Mouse (Mus musculus) liver, embryonic 13.5 days (tissue): Measurements from ENCODE around the gene Edar. TPM values are rescaled to one million over a fixed set of nuclear protein-coding genes. Genes with fewer than 3 reads are reported as not detected.
"Not testable (repeated sequence)": the region's sequence is repeated elsewhere in the genome, so short reads cannot be mapped to it uniquely, and the experiment has no call there.

Experiments used
- ATAC-seq: fragments of 200-750 bp; cut with Nextera tagmentation; 2 replicates; pipeline ENCODE4 v1.8.0; 2017; ENCODE audit warnings: low read depth, mild to moderate bottlenecking, moderate number of reproducible peaks, moderate library complexity
- DNase-seq: peaks from one replicate; pipeline ENCODE4 v3.0.0; 2022
- H3K27ac ChIP-seq: fragments of 300-500 bp; sonication (generic); 2 replicates; pipeline ENCODE4 v1.5.1; 2015; ENCODE audit warnings: moderate library complexity, mild to moderate bottlenecking, inconsistent platforms
- H3K27me3 ChIP-seq: fragments of 300-500 bp; sonication (generic); 2 replicates; pipeline ENCODE4 v1.6.1; 2015; ENCODE audit warnings: mild to moderate bottlenecking, inconsistent platforms
- H3K36me3 ChIP-seq: fragments of 300-500 bp; sonication (generic); 2 replicates; pipeline ENCODE4 v1.6.1; 2015; ENCODE audit warnings: mild to moderate bottlenecking, inconsistent platforms
- H3K4me1 ChIP-seq: fragments of 300-500 bp; sonication (generic); replicated peaks from 2 replicates; pipeline ENCODE4 v1.6.1; 2015; ENCODE audit warnings: inconsistent platforms
- H3K4me2 ChIP-seq: fragments of 300-500 bp; sonication (generic); 2 replicates; pipeline ENCODE4 v1.6.1; 2015; ENCODE audit warnings: inconsistent platforms, mild to moderate bottlenecking, moderate library complexity
- H3K4me3 ChIP-seq: fragments of 300-500 bp; sonication (generic); replicated peaks from 2 replicates; pipeline ENCODE4 v1.5.1; 2015; ENCODE audit warnings: mild to moderate bottlenecking, inconsistent platforms
- H3K9ac ChIP-seq: fragments of 300-500 bp; sonication (generic); 2 replicates; pipeline ENCODE4 v1.6.1; 2015; ENCODE audit warnings: mild to moderate bottlenecking, inconsistent platforms
- H3K9me3 ChIP-seq: fragments of 300-500 bp; sonication (generic); replicated peaks from 2 replicates; pipeline ENCODE4 v1.6.1; 2016; ENCODE audit warnings: inconsistent platforms
- WGBS: fragments of 180-500 bp; shearing (Covaris S2); methylation state at CpG from one replicate; pipeline ENCODE4 v1.1.7; 2015; ENCODE audit not compliant: insufficient replicate concordance; 5-methylcytosine and 5-hydroxymethylcytosine counted together
- polyA plus RNA-seq: library from polyadenylated mRNA; unstranded; fragments of >200 nt; fragmentation: Nextera tagmentation; extraction: Ambion mirVana; gene quantifications from 2 replicates; pipeline ENCODE4 v1.2.1, GENCODE M21; 2015

The Edar gene
- polyA plus RNA-seq = not detected in 2 replicates

DNA sequence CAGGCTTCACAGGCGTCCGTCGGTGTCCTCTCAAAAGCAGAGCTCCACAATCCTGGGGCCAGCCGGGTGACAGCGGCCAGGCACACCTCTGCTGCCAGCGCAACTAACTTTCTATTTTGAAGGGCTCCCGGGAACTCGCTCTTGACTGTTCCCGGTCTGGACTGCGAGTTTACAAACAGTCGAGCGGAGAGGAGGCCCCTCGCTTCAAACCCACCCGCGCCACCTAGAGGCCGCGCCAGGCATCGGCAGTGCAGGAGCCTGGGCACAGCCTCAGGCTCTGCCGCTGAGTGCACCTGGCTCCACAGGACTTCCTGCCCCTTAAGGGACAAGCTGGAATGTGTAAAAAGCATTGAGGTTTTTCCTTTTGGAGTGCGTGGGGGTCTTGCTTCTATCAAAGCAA, at the start of gene Edar:
Gene Edar (minus strand): TSS at position 122 of the 400 bp plus-strand sequence.
- no peaks in the 10 kb centered on the region; the same call in 1 of the 2 replicates for H3K4me1 ChIP-seq
- peak within 1 kb of the TSS; percentile 53 for H3K4me2 ChIP-seq
- H3K27ac ChIP-seq = no peak within 1 kb of the TSS
- DNase-seq (peak; percentile 29), ATAC-seq (no peak)
- WGBS = 4% methylated on average over 20 of the region's 20 CpGs
- 0 out of 2 replicates have a peak, but pooled peaks cover 2% of the 10 kb centered on the region for H3K27me3 ChIP-seq
- H3K4me3 ChIP-seq = peak within 1 kb of the TSS; percentile 39
- no peaks in the 10 kb centered on the region for H3K36me3 ChIP-seq
- H3K9ac ChIP-seq = no peak within 1 kb of the TSS
- H3K9me3 ChIP-seq = no peaks in the 10 kb centered on the region

DNA sequence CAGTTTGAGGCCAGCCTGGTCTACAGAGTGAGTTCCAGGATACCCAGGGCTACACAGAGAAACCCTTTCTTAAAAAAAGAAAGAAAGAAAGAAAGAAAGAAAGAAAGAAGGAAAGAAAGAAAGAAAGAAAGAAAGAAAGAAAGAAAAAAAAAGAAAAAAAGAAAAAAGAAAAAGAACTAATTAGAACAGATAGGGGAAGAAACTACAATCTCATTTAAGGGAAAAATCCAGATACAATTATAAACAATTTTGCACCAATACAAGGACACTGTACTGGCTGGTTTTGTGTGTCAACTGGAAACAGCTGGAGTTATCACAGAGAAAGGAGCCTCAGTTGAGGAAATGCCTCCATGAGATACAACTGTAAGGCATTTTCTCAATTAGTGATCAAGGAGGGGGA, 42.7 kb upstream of the Edar start, which contains the start of gene Gm17542:
Gene Gm17542 (minus strand): TSS at position 101 of the 400 bp plus-strand sequence.
- not testable (repeated sequence) for DNase-seq, H3K27ac ChIP-seq, H3K4me1 ChIP-seq, H3K4me2 ChIP-seq, ATAC-seq, H3K36me3 ChIP-seq, H3K9me3 ChIP-seq, H3K4me3 ChIP-seq, H3K27me3 ChIP-seq, H3K9ac ChIP-seq

DNA sequence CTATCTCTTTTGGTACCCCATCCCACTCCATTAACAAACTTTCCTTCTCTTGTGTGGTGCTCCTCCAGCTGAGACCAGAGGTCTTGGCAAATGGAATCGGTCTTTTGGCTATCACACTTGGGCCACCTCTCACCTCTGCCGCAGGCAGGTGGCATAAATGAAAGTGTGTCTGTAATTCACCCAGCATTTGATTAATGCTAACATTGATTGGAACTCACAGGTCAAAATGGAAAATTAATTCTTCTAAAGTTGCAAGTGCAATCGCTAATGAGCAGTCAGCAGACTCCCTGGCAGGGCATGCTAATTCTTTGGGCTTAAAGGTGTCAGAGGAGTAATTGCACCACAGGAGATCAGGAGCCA, 39.3 kb upstream of the Edar start:
- H3K36me3 ChIP-seq = no peaks in the 10 kb centered on the region
- H3K27me3 ChIP-seq = no peaks in the 10 kb centered on the region
- no peak overlapping the region for H3K4me2 ChIP-seq
- ATAC-seq (no peak), DNase-seq (no peak)
- H3K9me3 ChIP-seq = no peaks in the 10 kb centered on the region
- H3K4me3 ChIP-seq = no peak overlapping the region
- 46% methylated on average over 3 of the region's 3 CpGs for WGBS
- H3K27ac ChIP-seq = no peak overlapping the region
- no peak overlapping the region for H3K9ac ChIP-seq
- H3K4me1 ChIP-seq = no peaks in the 10 kb centered on the region

DNA sequence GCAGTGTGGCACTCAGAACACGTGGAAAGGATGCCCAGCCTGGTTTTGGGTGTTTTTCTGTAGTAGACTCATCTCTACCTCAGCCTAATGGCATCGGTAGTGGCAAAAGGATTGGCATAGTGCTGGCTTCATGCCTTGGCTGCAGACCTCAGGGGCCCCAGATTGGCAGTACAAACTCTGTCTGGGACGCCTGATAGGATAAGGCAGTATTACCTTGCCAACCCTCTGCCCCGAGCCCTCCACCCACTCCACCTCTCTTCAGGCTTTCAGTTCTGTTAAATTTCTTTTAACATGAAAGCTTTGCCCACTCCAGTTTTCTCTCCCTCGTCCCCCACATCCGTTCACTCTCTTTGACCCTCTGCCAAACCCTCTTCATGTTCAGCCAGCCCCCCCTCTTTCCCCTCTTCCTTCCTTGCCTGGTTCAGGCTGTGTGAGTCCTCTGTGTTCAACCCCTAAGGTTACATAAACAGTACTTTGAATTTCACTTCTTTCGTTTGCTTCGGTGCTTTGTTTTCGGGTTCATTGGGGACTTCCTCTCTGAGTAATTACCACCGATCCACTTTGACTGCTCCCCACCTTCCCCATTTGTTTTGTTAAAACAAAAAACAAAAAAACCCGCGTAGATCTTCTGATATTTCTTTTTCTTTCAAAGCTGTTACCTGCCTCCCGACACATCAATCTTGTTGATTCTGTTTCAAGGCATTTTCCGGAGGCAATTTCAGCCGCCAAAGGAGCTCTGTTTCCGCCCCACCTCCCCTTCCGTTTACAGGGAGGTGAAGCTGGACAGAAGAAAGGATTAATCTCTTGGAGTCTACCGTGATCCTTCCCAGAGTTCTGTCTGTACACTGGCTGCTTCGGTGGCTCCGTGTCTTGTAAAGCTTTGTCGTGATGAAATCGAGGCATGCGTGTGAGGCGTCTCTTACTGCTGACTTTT, 38.7 kb upstream of the Edar start:
- Histone ChIP-seq H3K4me1 (no peaks in the 10 kb centered on the region), H3K9me3 (no peaks in the 10 kb centered on the region), H3K4me3 (no peak overlapping the region), H3K36me3 (no peaks in the 10 kb centered on the region), H3K27ac (no peak overlapping the region), H3K27me3 (no peaks in the 10 kb centered on the region), H3K9ac (no peak overlapping the region), H3K4me2 (peak overlapping the region; percentile 28)
- ATAC-seq (no peak), DNase-seq (no peak)
- 33% methylated on average over 24 of the region's 24 CpGs for WGBS

DNA sequence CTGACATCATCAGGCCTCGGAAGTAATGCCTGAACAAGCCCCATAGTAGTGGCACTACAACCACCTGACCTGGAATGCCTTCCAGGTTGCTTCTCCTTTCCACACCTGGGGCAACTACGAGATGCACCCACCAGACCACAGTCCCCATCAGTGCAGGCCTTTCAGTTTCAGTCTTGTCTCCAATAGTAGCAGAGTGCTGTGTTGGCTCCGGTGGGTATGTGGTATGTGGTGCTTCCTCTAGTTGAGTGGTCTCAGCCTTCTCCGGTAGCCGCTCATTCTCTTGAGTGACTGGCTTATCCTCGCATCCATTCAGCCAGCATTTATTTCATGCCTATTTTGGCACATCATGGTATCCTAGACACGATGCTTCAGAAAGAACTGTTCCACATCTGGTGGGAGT, 37.8 kb upstream of the Edar start:
- WGBS = 63% methylated on average over 7 of the region's 7 CpGs
- Histone ChIP-seq H3K36me3 (no peaks in the 10 kb centered on the region), H3K4me2 (no peak overlapping the region), H3K4me3 (no peak overlapping the region), H3K27ac (no peak overlapping the region), H3K27me3 (no peaks in the 10 kb centered on the region), H3K9me3 (no peaks in the 10 kb centered on the region), H3K9ac (no peak overlapping the region), H3K4me1 (no peaks in the 10 kb centered on the region)
- ATAC-seq (no peak), DNase-seq (no peak)

DNA sequence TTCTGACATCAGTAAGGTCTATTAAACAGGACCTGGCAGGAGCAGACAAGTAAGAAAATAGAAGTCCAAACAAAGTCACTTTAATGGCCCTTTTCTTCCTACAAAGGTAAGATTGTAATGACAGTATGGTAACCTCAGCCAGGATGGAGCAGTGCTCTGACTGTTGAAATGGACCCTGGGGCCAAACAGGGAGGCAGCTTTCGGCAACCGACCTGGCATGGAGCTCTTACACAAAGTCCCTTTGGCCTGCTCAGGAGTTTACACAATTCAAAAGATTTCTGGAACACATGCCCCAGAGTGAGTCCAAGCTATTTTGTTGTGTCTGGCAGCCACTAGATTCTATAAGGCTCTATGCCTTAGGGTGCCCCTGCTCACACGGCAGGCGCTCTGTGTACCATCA, 33.6 kb upstream of the Edar start:
- DNase-seq (no peak), ATAC-seq (no peak)

DNA sequence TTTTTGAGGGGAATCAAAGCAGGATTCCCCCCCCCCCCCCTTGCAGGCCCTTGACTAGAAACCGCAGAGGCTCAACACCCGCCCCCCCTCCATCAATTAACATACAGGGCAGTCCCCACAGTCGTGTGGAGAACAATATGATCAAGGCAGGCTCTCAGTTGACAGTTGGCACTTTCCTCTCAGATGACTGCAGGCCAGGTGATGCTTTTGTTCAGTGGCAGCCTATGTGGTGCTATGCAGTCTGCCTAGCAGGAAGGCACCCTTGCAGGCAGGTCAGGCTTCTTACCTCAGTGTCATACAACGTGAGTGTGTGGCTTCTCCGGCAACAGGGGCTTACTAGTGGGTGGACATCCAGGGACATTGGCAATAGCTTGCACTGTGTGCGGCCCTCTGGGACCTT, 25.1 kb upstream of the Edar start:
- WGBS = 34% methylated on average over 5 of the region's 6 CpGs
- Histone ChIP-seq H3K4me2 (no peak overlapping the region), H3K27me3 (no peaks in the 10 kb centered on the region), H3K4me3 (no peak overlapping the region), H3K9me3 (no peaks in the 10 kb centered on the region; the same call in 1 of the 2 replicates), H3K36me3 (no peaks in the 10 kb centered on the region), H3K27ac (no peak overlapping the region), H3K9ac (no peak overlapping the region), H3K4me1 (no peaks in the 10 kb centered on the region)
- no peak for ATAC-seq
- no peak for DNase-seq

More for the DNA sequence above, 33.6 kb upstream of the Edar start:
- Histone ChIP-seq H3K9ac (no peak overlapping the region), H3K4me3 (no peak overlapping the region), H3K4me1 (no peaks in the 10 kb centered on the region), H3K9me3 (no peaks in the 10 kb centered on the region; the same call in 1 of the 2 replicates), H3K4me2 (no peak overlapping the region), H3K27me3 (no peaks in the 10 kb centered on the region), H3K36me3 (no peaks in the 10 kb centered on the region), H3K27ac (no peak overlapping the region)
- WGBS = 79% methylated on average over 4 of the region's 4 CpGs

DNA sequence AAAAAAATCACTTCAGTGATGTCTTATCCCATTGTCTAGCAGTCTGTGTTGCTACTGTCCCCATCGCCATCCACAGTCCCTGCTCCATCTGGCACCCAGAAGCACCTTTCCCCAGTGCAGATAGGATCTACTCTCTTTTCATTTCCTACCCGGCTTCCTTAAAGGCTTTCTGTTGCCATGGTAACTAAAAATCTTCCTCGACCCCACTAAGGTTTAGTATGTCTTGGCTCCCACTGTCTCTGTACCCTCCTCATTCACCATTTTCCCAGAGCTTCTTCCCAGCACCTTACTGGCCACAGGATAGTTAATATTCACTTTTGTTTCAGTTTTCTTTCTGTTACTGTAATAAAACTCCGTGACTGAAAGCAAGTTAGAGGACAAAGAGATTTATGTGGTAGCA, 24.7 kb upstream of the Edar start:
- ATAC-seq = no peak
- no peak overlapping the region for H3K4me2 ChIP-seq

DNA sequence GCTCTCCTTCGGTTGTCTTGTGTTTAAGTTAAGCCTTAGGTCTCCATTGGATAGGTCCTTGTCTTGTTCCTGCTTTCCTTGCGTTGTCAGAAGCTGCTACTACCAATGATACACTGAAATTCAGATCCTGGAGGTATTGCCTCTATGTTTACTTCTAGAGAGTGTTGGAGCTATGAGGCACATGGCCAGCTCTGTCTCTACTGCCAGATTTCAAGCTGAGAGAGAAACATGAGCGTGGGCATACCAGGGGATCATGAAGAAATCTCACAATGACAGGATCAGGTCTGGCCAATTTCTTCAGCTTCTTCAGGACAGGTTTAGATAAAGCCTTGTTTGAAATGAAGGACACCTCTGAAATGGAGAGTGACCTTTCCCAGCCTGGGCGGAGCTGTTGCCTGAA, 23.5 kb upstream of the Edar start:
- no peaks in the 10 kb centered on the region for H3K27me3 ChIP-seq
- no peak for ATAC-seq
- no peaks in the 10 kb centered on the region for H3K4me1 ChIP-seq
- no peak for DNase-seq
- H3K9me3 ChIP-seq = no peaks in the 10 kb centered on the region
- WGBS = 57% methylated on average over 4 of the region's 4 CpGs
- no peak overlapping the region for H3K4me3 ChIP-seq
- H3K9ac ChIP-seq = no peak overlapping the region
- no peak overlapping the region for H3K27ac ChIP-seq
- no peak overlapping the region for H3K4me2 ChIP-seq
- H3K36me3 ChIP-seq = no peaks in the 10 kb centered on the region

More for the DNA sequence above, 24.7 kb upstream of the Edar start:
- DNase-seq = no peak
- Histone ChIP-seq H3K4me3 (no peak overlapping the region), H3K9ac (no peak overlapping the region), H3K27me3 (no peaks in the 10 kb centered on the region), H3K4me1 (no peaks in the 10 kb centered on the region), H3K9me3 (no peaks in the 10 kb centered on the region), H3K27ac (no peak overlapping the region), H3K36me3 (no peaks in the 10 kb centered on the region)
- WGBS = 35% methylated on average over 4 of the region's 4 CpGs

DNA sequence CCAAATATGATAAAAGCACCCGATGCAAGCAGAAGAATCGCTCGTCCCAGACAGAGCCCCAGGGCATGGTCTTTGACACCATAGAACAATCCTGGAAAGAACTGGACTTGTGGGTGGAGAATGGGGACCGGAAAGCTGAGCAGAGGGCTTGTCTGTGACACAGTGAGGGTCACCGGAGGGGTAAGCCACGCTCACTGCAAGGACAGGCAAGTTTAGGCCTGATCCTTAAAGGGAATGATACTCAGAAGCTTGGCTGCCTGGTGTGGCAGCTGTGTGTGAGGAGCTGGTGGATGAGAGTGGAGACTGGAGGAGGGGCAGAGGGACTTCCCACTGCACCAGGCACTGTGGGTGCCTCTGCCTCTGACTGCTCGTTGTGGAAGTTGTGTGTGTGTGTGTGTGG, 15.6 kb upstream of the Edar start:
- H3K27me3 ChIP-seq = no peaks in the 10 kb centered on the region
- H3K9ac ChIP-seq = no peak overlapping the region
- H3K36me3 ChIP-seq = no peaks in the 10 kb centered on the region
- WGBS = 72% methylated on average over 6 of the region's 7 CpGs
- H3K4me3 ChIP-seq = no peak overlapping the region
- ATAC-seq (no peak), DNase-seq (no peak)
- no peak overlapping the region for H3K4me2 ChIP-seq
- no peaks in the 10 kb centered on the region for H3K9me3 ChIP-seq
- H3K4me1 ChIP-seq = no peaks in the 10 kb centered on the region
- H3K27ac ChIP-seq = no peak overlapping the region

DNA sequence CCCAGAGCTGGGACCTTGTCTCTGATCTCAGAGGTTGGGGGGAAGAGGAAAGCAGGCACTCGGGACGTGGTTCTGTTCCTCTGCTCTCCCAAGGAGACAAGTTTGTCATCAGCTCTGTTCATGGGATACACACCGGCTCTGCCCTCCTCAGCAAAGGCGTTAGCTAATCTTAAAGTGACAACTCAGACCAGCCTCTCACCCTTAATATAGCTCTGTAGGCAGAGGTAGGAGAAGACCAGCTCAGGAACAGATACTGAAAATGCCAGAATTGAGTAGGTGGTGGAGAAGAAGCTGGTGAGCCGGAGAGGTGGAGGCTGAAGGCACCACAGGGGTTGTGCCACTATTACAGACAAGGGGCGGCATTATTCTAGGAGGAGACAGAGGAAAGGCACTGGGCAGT, 3.8 kb upstream of the Edar start:
- H3K4me3 ChIP-seq = no peak overlapping the region
- no peak for ATAC-seq

More for the DNA sequence above, 3.8 kb upstream of the Edar start:
- 0 out of 2 replicates have a peak, but pooled peaks cover 2% of the 10 kb centered on the region for H3K27me3 ChIP-seq
- H3K27ac ChIP-seq = no peak overlapping the region
- H3K9ac ChIP-seq = no peak overlapping the region
- WGBS = 61% methylated on average over 6 of the region's 6 CpGs
- no peaks in the 10 kb centered on the region for H3K36me3 ChIP-seq
- no peak for DNase-seq
- no peaks in the 10 kb centered on the region for H3K9me3 ChIP-seq
- H3K4me1 ChIP-seq = no peaks in the 10 kb centered on the region; the same call in 1 of the 2 replicates
- H3K4me2 ChIP-seq = no peak overlapping the region
